Mouse (Mus musculus) kidney, embryonic 14.5 days (tissue): ENCODE data around the gene Tspan31. TPM values are rescaled to one million over a fixed set of nuclear protein-coding genes. Genes with fewer than 3 reads are reported as not detected.

Experiments
- ATAC-seq: fragments of 200-750 bp; cut with Nextera tagmentation; 2 replicates; pipeline ENCODE4 v1.8.0; 2017; ENCODE audit warnings: moderate number of reproducible peaks, mild to moderate bottlenecking, moderate TSS enrichment, moderate library complexity; ENCODE audit not compliant: low FRiP score, low TSS enrichment
- H3K27ac ChIP-seq: fragments of 300-500 bp; sonication (generic); 2 replicates; pipeline ENCODE4 v1.5.1; 2014; ENCODE audit warnings: low read depth, mild to moderate bottlenecking, low read length, moderate library complexity, mixed read lengths
- H3K27me3 ChIP-seq: fragments of 300-500 bp; sonication (generic); 2 replicates; pipeline ENCODE4 v1.6.1; 2014; ENCODE audit warnings: mild to moderate bottlenecking, low read length; ENCODE audit not compliant: control insufficient read depth, insufficient read depth
- H3K36me3 ChIP-seq: fragments of 300-500 bp; sonication (generic); 2 replicates; pipeline ENCODE4 v1.6.1; 2014; ENCODE audit warnings: low read length, mixed read lengths; ENCODE audit not compliant: control insufficient read depth, insufficient read depth
- H3K4me1 ChIP-seq: fragments of 300-500 bp; sonication (generic); 2 replicates; pipeline ENCODE4 v1.6.1; 2014; ENCODE audit warnings: low read length, mixed read lengths; ENCODE audit not compliant: control insufficient read depth, insufficient read depth
- H3K4me2 ChIP-seq: fragments of 300-500 bp; sonication (generic); replicated peaks from 2 replicates; pipeline ENCODE4 v1.6.1; 2014; ENCODE audit warnings: low read depth, mild to moderate bottlenecking, low read length
- H3K4me3 ChIP-seq: fragments of 300-500 bp; sonication (generic); 2 replicates; pipeline ENCODE4 v1.5.1; 2014; ENCODE audit warnings: mild to moderate bottlenecking, low read length
- H3K9ac ChIP-seq: fragments of 300-500 bp; sonication (generic); 2 replicates; pipeline ENCODE4 v1.6.1; 2014; ENCODE audit warnings: low read depth, mild to moderate bottlenecking, low read length, moderate library complexity
- H3K9me3 ChIP-seq: fragments of 300-500 bp; sonication (generic); 2 replicates; pipeline ENCODE4 v1.6.1; 2016; ENCODE audit warnings: low read length; ENCODE audit not compliant: control insufficient read depth
- WGBS: fragments of 180-500 bp; shearing (Covaris S2); extraction: QIAGEN DNeasy Blood & Tissue Kit; methylation state at CpG from one replicate; pipeline ENCODE4 v1.1.7; 2014; 5-methylcytosine and 5-hydroxymethylcytosine counted together
- polyA plus RNA-seq: library from polyadenylated mRNA; unstranded; fragments of >200 nt; fragmentation: Nextera tagmentation; extraction: Ambion mirVana; gene quantifications from 2 replicates; pipeline ENCODE4 v1.2.1, GENCODE M21; 2014

Tspan31 gene
- polyA plus RNA-seq: 106 and 153 TPM in 2 replicates

GRCm38 (mm10) chr10:127070190-127071121 is at the start of gene Tspan31:
Gene Tspan31, minus strand, starts transcription at chr10:127070264.
- peak within 1 kb of the TSS; percentile 90 for H3K27ac ChIP-seq
- peak within 1 kb of the TSS; percentile 92 for H3K4me2 ChIP-seq
- H3K36me3 ChIP-seq: peaks cover 33% of the 10 kb centered on the region
- no peaks in the 10 kb centered on the region for H3K9me3 ChIP-seq
- H3K27me3 ChIP-seq: no peaks in the 10 kb centered on the region; the same call in 1 of the 2 replicates
- H3K4me1 ChIP-seq: peaks cover 13% of the 10 kb centered on the region
- ATAC-seq: peak; percentile 90
- H3K4me3 ChIP-seq: peak within 1 kb of the TSS; percentile 69
- WGBS: 2% methylated on average over 36 of the region's 36 CpGs
- H3K9ac ChIP-seq: peak within 1 kb of the TSS; percentile 77

GRCm38 (mm10) chr10:127119229-127119628 is 49.2 kb upstream of the Tspan31 start:
- WGBS: 76% methylated on average over 10 of the region's 10 CpGs
- Histone ChIP-seq H3K27me3 (no peaks in the 10 kb centered on the region), H3K4me3 (no peak overlapping the region), H3K36me3 (peaks cover 27% of the 10 kb centered on the region; the same call in 1 of the 2 replicates), H3K9me3 (no peaks in the 10 kb centered on the region), H3K4me1 (peaks cover 9% of the 10 kb centered on the region; the same call in 1 of the 2 replicates), H3K4me2 (no peak overlapping the region), H3K27ac (no peak overlapping the region), H3K9ac (no peak overlapping the region)
- no peak for ATAC-seq

GRCm38 (mm10) chr10:127118470-127118869 is 48.4 kb upstream of the Tspan31 start:
- Histone ChIP-seq H3K27me3 (no peaks in the 10 kb centered on the region), H3K4me1 (peaks cover 9% of the 10 kb centered on the region; the same call in 1 of the 2 replicates), H3K36me3 (peaks cover 27% of the 10 kb centered on the region; the same call in 1 of the 2 replicates), H3K4me3 (no peak overlapping the region), H3K9ac (no peak overlapping the region), H3K9me3 (no peaks in the 10 kb centered on the region), H3K4me2 (no peak overlapping the region), H3K27ac (no peak overlapping the region)
- 88% methylated on average over 11 of the region's 11 CpGs for WGBS
- no peak for ATAC-seq

DNA sequence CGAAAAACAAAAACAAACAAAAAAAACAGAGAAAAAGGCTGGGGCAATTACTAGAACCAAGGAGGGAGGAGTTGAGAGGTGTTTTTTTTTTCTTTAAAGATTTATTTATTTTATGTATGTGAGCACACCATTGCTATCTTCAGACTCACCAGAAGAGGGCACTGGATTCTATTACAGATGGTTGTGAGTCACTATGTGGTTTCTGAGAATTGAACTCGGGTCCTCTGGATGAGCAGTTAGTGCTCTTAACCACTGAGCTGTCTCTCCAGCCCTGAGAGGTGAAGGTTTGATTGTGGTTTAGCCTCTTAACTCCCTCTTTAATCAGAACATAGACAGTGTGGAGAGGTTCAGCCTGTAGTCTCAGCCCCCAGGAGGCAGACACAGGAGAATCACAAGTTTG is 45.0 kb upstream of the Tspan31 start:
- H3K27me3 ChIP-seq: no peaks in the 10 kb centered on the region
- no peaks in the 10 kb centered on the region for H3K9me3 ChIP-seq
- peaks cover 4% of the 10 kb centered on the region; the same call in 1 of the 2 replicates for H3K4me1 ChIP-seq
- no peak overlapping the region for H3K4me2 ChIP-seq
- peaks cover 27% of the 10 kb centered on the region; the same call in 1 of the 2 replicates for H3K36me3 ChIP-seq
- WGBS: 92% methylated on average over 2 of the region's 2 CpGs
- no peak for ATAC-seq
- H3K4me3 ChIP-seq: no peak overlapping the region
- H3K9ac ChIP-seq: no peak overlapping the region
- no peak overlapping the region for H3K27ac ChIP-seq

- Histone ChIP-seq H3K9me3 (no peaks in the 10 kb centered on the region), H3K4me2 (no peak overlapping the region), H3K9ac (no peak overlapping the region), H3K27me3 (no peaks in the 10 kb centered on the region), H3K4me3 (no peak overlapping the region), H3K27ac (no peak overlapping the region), H3K4me1 (no peaks in the 10 kb centered on the region), H3K36me3 (peaks cover 27% of the 10 kb centered on the region; the same call in 1 of the 2 replicates)
- WGBS: 88% methylated on average over 11 of the region's 11 CpGs
- no peak for ATAC-seq
Measured at GRCm38 (mm10) chr10:127114408-127114807, 44.3 kb upstream of the Tspan31 start.

DNA sequence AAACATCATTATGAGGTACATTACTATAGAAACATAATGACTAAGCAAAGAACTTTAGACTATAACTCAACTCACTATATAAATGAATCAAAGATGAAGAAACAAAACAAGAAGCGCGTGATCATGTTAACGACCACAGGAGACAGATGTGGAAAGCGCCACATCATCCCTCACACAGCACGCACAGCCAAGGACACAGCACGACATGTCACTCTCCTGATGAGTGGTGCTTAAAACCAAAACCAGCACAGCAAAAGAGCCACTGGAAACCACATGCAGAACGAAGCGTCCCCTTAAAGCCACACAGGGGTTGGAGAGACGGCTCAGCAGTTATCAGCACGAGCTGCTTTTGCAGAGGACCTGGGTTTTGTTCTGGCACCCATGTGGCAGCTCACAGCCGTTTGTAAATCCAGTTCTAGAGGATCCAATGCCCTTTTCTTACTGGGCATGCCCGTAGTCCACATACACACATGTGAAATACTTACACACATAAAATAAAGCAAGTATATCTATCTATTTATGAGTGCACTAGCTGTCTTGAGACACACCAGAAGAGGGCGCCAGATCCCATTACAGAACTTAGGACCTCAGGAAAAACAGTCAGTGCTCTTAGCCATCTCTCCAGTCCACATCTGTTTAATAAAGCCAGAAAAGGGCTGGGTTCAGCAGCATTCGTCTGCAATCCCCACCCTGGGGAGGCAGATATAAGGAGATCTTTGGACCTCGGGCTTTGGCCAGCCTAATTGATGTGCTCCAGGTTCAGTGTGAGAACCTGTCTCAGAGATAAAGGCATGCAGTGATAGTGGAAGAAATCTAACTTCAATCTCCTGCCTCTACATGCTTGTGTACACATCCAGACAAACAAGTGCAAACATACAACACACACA is 41.2 kb upstream of the Tspan31 start:
- Histone ChIP-seq H3K36me3 (peaks cover 3% of the 10 kb centered on the region; the same call in 1 of the 2 replicates), H3K27me3 (no peaks in the 10 kb centered on the region), H3K9ac (no peak overlapping the region), H3K27ac (no peak overlapping the region), H3K4me3 (no peak overlapping the region), H3K4me2 (no peak overlapping the region), H3K9me3 (no peaks in the 10 kb centered on the region), H3K4me1 (no peaks in the 10 kb centered on the region)
- WGBS: 90% methylated on average over 15 of the region's 15 CpGs
- ATAC-seq: no peak

GRCm38 (mm10) chr10:127108262-127108583 is 38.2 kb upstream of the Tspan31 start:
- Histone ChIP-seq H3K4me2 (no peak overlapping the region), H3K9me3 (no peaks in the 10 kb centered on the region), H3K4me1 (no peaks in the 10 kb centered on the region), H3K27ac (no peak overlapping the region), H3K27me3 (no peaks in the 10 kb centered on the region), H3K9ac (no peak overlapping the region), H3K4me3 (no peak overlapping the region), H3K36me3 (no peaks in the 10 kb centered on the region)
- no peak for ATAC-seq
- WGBS: 83% methylated on average over 3 of the region's 3 CpGs

DNA sequence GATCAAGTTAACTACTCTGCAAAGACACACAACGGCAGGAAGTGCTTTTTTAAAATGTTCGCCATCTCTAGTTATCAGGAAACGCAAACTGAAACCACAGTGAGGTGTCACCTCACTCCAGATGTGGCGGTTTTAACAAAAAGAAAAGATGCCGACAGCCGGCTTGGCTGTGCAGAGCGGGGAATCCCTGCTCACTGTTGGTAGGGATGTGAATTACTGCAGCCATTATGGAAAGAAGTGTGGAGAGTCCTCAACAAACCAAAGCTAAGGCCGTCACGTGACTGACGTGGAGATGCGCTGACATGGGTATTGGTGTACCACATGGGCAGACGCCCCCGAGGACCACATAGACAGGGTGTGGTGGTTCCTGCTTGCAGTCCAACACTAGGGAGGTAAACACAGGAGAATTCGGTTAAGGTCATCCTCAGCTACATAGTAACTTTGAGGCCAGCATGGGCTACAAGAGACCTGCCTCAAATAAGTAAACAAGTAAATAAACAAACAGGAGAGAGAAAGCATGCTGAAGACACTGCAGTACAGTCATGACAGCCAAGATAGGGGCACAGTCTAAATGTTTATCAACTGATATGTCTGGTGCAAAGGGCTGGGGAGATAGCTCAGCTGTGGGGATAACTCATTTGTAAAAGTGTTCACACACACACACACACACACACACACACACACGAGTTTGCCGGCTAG is 37.6 kb upstream of the Tspan31 start:
- WGBS: 88% methylated on average over 16 of the region's 16 CpGs
- Histone ChIP-seq H3K36me3 (no peaks in the 10 kb centered on the region), H3K27me3 (no peaks in the 10 kb centered on the region), H3K4me3 (no peak overlapping the region), H3K9me3 (no peaks in the 10 kb centered on the region), H3K4me1 (no peaks in the 10 kb centered on the region), H3K4me2 (no peak overlapping the region), H3K9ac (no peak overlapping the region), H3K27ac (no peak overlapping the region)
- ATAC-seq: no peak
